Mouse (Mus musculus) right cerebral cortex, postnatal 14 days (tissue): Measurements from ENCODE around the gene Fam110c.

Experiments used
- DNase-seq: peaks from one replicate; pipeline ENCODE4 v3.0.0; 2022

Gene Fam110c

DNA sequence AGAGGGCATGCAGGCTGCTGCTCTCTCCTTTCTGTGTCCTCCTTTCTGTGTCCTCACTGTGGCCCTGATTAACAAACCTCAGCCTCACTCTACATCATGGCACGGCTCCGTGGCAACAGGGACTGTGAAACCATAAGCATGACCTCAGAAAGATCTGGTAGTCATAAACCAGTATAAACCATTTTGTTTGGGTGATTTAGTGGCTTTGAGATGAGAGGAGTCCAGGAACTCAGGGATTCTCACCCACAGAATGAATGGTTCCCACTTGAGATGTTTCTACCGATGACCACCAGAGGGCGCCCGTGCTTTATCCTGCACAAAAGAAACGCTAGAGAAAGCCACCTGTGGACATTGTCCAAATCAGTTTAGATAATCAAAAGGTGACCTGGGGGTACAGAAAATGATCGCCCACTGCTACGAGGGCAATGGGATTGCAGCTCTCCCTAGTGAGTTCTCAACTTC lies 42.4 kb downstream of the Fam110c start:
- DNase-seq = peak; percentile 69

DNA sequence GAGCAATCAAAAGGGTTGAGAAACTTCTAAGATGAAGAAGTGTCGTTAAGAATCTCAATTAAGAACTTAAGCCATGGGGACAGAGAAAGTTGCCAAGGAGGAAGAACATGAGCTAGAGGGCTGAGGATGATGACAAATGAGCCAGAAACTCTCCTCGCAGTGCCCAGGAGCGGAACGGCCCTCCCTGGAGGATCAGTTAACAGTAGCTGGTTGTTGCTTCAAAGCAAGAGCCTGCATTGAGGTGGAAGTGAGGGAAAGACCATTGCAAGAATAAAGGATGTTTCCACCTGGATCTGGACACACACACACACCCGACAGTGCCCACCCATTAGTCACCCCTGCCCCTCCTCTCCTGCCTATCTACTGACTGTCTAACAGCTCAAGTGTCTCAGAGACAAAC lies 46.9 kb downstream of the Fam110c start:
- DNase-seq = no peak

DNA sequence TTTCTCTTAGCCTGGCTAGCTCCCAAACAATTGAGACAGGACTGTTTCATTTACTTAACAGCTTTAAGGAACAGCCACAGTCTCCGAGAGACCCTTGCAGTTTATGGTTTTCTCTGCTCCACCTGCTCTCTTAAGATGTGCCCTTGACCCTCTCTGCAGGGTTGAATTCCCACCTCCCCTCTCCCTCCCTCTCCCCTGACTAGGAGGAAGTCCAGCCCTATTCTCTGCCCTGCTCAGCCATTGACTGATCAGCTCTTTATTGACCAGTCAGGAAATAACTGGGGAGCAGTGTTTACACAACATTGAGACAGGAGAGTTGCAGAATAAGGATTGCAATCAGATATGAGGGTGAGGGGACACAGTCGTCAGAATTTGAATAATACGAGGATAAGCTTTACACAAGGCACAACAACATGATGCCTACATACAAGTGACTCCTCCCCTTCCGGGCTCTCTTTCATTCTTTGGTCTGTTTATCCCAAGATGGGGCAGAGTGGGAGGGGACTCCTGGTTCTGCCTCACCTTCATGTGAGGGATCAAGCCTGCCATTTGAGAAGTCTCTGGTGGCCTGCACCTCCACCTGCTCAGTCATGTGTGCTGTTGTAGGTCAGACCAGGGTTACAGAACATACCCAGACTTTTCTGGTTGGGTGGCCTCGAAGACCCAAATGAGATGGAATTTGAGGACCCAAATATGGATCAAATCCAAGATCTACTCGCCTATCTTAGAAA lies 49.4 kb downstream of the Fam110c start:
- DNase-seq = no peak

DNA sequence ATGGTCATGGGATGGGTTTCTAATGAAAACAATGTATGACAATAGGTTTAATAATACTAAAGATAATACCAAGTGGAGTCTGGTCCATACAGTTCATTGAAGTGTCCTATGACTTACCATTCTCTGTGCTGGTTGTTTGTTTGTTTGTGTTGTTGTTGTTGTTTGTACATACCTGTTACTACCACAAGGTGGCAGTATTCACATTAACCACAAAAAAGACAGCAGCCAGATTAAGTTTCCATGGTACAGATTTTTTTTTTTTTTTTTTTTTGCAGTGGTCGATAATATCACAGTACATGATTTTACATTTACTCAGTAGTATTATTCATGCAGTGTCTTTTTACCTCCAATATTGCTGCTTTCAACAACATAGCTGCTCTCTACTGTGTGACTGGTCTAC lies 52.4 kb downstream of the Fam110c start:
- DNase-seq = no peak

DNA sequence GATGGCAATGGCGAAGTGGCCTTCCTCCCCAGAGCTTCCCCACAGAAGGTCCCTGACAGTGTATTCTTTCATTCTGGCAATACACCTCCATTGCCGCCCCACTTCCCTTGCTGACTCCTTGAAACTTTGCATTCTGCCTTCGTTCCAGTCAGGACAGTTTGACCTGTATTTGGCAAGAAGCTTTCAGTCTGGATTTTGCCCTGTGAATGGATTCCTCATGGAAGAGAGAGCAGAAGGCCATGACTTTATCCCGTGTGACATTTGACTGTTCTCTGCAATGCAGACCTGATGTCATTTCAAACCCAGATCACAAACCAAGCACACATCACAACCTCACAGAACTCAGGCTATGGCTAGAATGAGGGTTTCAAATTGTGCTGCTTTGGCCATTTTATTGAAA lies 55.9 kb downstream of the Fam110c start:
- no peak for DNase-seq
